8 mouse cellular contexts compared by ENCODE assay signal in the genomic region with DNA sequence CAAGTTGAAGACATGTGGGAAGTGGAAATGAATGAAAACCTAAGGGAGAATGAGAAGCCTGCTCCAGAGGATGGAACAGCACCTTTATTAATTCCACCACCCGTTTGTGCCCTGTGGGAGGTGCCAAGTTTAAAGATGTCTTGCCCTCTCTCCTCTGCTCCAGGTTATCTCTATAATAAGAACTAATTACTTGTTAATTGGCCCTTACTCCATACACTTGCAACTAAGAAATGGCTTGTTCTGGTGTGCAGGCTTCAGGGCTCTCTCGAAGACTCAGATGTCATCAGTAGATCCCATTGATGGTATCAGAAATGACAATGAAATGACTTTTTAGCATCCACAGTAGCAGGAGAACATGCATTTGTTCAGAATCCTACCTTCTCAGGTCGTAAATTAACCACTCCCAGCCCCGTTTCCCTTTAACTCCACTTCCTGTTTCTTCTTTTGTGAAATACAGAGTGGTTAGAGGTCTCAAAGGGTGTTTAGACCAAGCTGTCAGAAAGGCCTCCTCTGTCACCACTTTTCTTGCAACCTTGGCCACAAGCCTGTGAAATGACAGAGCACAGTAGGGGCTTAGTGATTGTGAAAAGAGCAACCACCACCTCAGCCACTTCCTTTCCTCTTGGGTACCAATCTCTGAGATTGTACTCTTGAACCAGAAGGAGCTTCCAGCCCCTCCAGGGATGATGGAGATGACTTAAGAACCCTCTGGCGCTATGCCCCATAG. TPM values are rescaled to one million over a fixed set of nuclear protein-coding genes. Genes with fewer than 3 reads are reported as not detected.
DNase-seq lines count a peak whose midpoint lies in the region; ATAC-seq lines count a peak whose summit lies in the region.

A gene (minus strand): TSS at position 51 of the 727 bp plus-strand sequence.

- 60% methylated on average over 5 of the region's 5 CpGs for WGBS in kidney, embryonic 15.5 days
- WGBS in lung, embryonic 16.5 days: 57% methylated on average over 5 of the region's 5 CpGs
- 66% methylated on average over 5 of the region's 5 CpGs for WGBS in stomach, embryonic 15.5 days

- H3K36me3 ChIP-seq in kidney, embryonic 15.5 days: no peaks in the 10 kb centered on the region
- no peaks in the 10 kb centered on the region for H3K36me3 ChIP-seq in lung, embryonic 16.5 days (ENCODE audit: control insufficient read depth, insufficient read depth, low read length)
- H3K36me3 ChIP-seq in stomach, embryonic 15.5 days: no peaks in the 10 kb centered on the region

- no peak within 1 kb of the TSS for H3K27ac ChIP-seq in kidney, embryonic 15.5 days
- H3K27ac ChIP-seq in lung, embryonic 16.5 days (ENCODE audit: low read length): peak within 1 kb of the TSS; percentile 5; the same call in 1 of the 2 replicates
- H3K27ac ChIP-seq in stomach, embryonic 15.5 days: 0 out of 2 replicates have a peak within 1 kb of the TSS, but pooled peaks have one; percentile 1

- no peaks in the 10 kb centered on the region for H3K27me3 ChIP-seq in kidney, embryonic 15.5 days
- H3K27me3 ChIP-seq in lung, embryonic 16.5 days (ENCODE audit: control insufficient read depth, insufficient read depth, low read depth, low read length): no peaks in the 10 kb centered on the region
- no peaks in the 10 kb centered on the region for H3K27me3 ChIP-seq in stomach, embryonic 15.5 days (replicated peaks)

- ATAC-seq in kidney, embryonic 15.5 days (replicated peaks; ENCODE audit: low FRiP score): no peak
- peak; percentile 63 for ATAC-seq in inflammation-experienced regulatory T-cells, adult 6 months
- no peak for ATAC-seq in lung, embryonic 16.5 days (ENCODE audit: low read depth)
- no peak for ATAC-seq in stomach, embryonic 15.5 days (ENCODE audit: insufficient read depth, low FRiP score, low read depth)

- no peak within 1 kb of the TSS for H3K9ac ChIP-seq in kidney, embryonic 15.5 days
- H3K9ac ChIP-seq in lung, embryonic 16.5 days (ENCODE audit: low read length): no peak within 1 kb of the TSS
- no peak within 1 kb of the TSS for H3K9ac ChIP-seq in stomach, embryonic 15.5 days

- DNase-seq in kidney, postnatal 4 days: no peak
- no peak for DNase-seq in adrenal gland, postnatal 36 days
- DNase-seq in gastrocnemius, postnatal 25 days: no peak
- DNase-seq in cerebellum, adult 9-10 months: no peak

- no peak within 1 kb of the TSS for H3K4me3 ChIP-seq in kidney, embryonic 15.5 days (replicated peaks)
- no peak within 1 kb of the TSS for H3K4me3 ChIP-seq in lung, embryonic 16.5 days (ENCODE audit: low read length)
- H3K4me3 ChIP-seq in stomach, embryonic 15.5 days (replicated peaks): no peak within 1 kb of the TSS

- no peaks in the 10 kb centered on the region for H3K9me3 ChIP-seq in kidney, embryonic 15.5 days (replicated peaks)
- H3K9me3 ChIP-seq in lung, embryonic 16.5 days (ENCODE audit: control insufficient read depth, low read length): no peaks in the 10 kb centered on the region
- H3K9me3 ChIP-seq in stomach, embryonic 15.5 days: no peaks in the 10 kb centered on the region

- peaks cover 5% of the 10 kb centered on the region for H3K4me1 ChIP-seq in kidney, embryonic 15.5 days
- H3K4me1 ChIP-seq in lung, embryonic 16.5 days (replicated peaks; ENCODE audit: control insufficient read depth, insufficient read depth, low read length): peaks cover 18% of the 10 kb centered on the region
- H3K4me1 ChIP-seq in stomach, embryonic 15.5 days: no peaks in the 10 kb centered on the region; the same call in 1 of the 2 replicates

- H3K4me2 ChIP-seq in kidney, embryonic 15.5 days: no peak within 1 kb of the TSS
- H3K4me2 ChIP-seq in lung, embryonic 16.5 days (ENCODE audit: low read depth, low read length): no peak within 1 kb of the TSS
- H3K4me2 ChIP-seq in stomach, embryonic 15.5 days: no peak within 1 kb of the TSS

RNA-seq across cellular contexts. Expression of the gene that starts here (rescaled TPM):
- 102 and 105 TPM in 2 replicates for polyA plus RNA-seq in kidney, embryonic 15.5 days (2015; fragmentation: Nextera tagmentation; extraction: Ambion mirVana)
- total RNA-seq in adrenal gland, postnatal 36 days (2021): 100 to 1,000 TPM; 150 to 205 TPM
- 100 to 1,000 TPM in 1 of 2 experiments, 10 to 100 TPM in 1; 67.1 to 121 TPM for total RNA-seq in gastrocnemius, postnatal 25 days (2021)
- polyA plus RNA-seq in inflammation-experienced regulatory T-cells, adult 6 months (2017; shearing (Covaris generic)): 10 to 100 TPM; 45.9 to 75.8 (median 54.1) TPM
- polyA plus RNA-seq in lung, embryonic 16.5 days (2015; fragmentation: Nextera tagmentation; extraction: Ambion mirVana): 112 and 117 TPM in 2 replicates
- polyA plus RNA-seq in stomach, embryonic 15.5 days (2015; fragmentation: Nextera tagmentation; extraction: Ambion mirVana): 90.1 and 107 TPM in 2 replicates
